Mouse (Mus musculus): ENCODE measurements around the gene Plin1. TPM values are rescaled to one million over a fixed set of nuclear protein-coding genes. Genes with fewer than 3 reads are reported as not detected.
A peak's percentile ranks its signal among the peaks of the same experiment; 100 is the strongest.

The Plin1 gene
- total and polyA plus RNA-seq, 2 experiments from 2014 or later = not detected

DNA sequence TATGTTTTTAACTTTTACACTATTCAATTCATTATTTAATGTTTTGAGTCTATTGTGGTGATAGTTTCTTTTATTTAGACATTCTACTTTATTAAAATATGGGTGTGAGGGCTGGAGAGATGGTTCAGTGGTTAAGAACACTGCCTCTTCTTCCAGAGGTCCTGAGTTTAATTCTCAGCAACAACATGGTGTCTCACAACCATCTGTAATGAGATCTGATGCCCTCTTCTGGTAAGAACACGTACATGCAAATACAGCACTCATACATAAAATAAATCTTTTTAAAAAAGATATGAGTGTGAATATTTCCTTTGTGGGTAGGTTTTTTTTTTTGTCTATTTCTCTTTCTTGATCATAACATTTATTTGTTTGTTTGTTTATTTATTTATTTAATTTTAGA is 33.3 kb upstream of the Plin1 start:
- H3K36me3 ChIP-seq (ENCODE audit: insufficient read depth) = no peaks in the 10 kb centered on the region
- WGBS = 40% methylated on average over 1 of the region's 1 CpGs
- no peak overlapping the region for H3K4me3 ChIP-seq (ENCODE audit: low read depth, low read length)
- no peak overlapping the region for H3K4me2 ChIP-seq (ENCODE audit: low read depth)
- no peak overlapping the region for H3K27ac ChIP-seq (ENCODE audit: low read depth, low read length)
- H3K9me3 ChIP-seq (ENCODE audit: low read length) = no peaks in the 10 kb centered on the region
- no peak overlapping the region for H3K9ac ChIP-seq
- no peak for ATAC-seq
- no peak for DNase-seq
- no peaks in the 10 kb centered on the region for H3K4me1 ChIP-seq (ENCODE audit: insufficient read depth)
- H3K27me3 ChIP-seq (ENCODE audit: insufficient read depth, low read length) = no peaks in the 10 kb centered on the region
- no peak for TF ChIP-seq CTCF (IDR thresholded peaks at IDR 0.05; ENCODE audit: low read depth)

- ATAC-seq (no peak), DNase-seq (no peak)
- WGBS = 83% methylated on average over 8 of the region's 8 CpGs
- H3K9ac ChIP-seq = no peak overlapping the region
- no peaks in the 10 kb centered on the region for H3K36me3 ChIP-seq (ENCODE audit: insufficient read depth)
- TF ChIP-seq CTCF (IDR thresholded peaks at IDR 0.05; ENCODE audit: low read depth) = no peak
- no peak overlapping the region for H3K4me3 ChIP-seq (ENCODE audit: low read depth, low read length)
- H3K27me3 ChIP-seq (ENCODE audit: insufficient read depth, low read length) = no peaks in the 10 kb centered on the region
- H3K27ac ChIP-seq (ENCODE audit: low read depth, low read length) = no peak overlapping the region
- H3K4me1 ChIP-seq (ENCODE audit: insufficient read depth) = no peaks in the 10 kb centered on the region
- H3K4me2 ChIP-seq (ENCODE audit: low read depth) = no peak overlapping the region
- no peaks in the 10 kb centered on the region for H3K9me3 ChIP-seq (ENCODE audit: low read length)
Observed at GRCm38 (mm10) chr7:79762106-79762505, 29.4 kb upstream of the Plin1 start.

GRCm38 (mm10) chr7:79761124-79761876 is 28.6 kb upstream of the Plin1 start:
- TF ChIP-seq CTCF (IDR thresholded peaks at IDR 0.05; ENCODE audit: low read depth) = no peak
- Histone ChIP-seq H3K27me3 (ENCODE audit: insufficient read depth, low read length) (no peaks in the 10 kb centered on the region), H3K4me1 (ENCODE audit: insufficient read depth) (no peaks in the 10 kb centered on the region), H3K36me3 (ENCODE audit: insufficient read depth) (no peaks in the 10 kb centered on the region), H3K9me3 (ENCODE audit: low read length) (no peaks in the 10 kb centered on the region), H3K9ac (no peak overlapping the region), H3K27ac (ENCODE audit: low read depth, low read length) (no peak overlapping the region), H3K4me2 (ENCODE audit: low read depth) (no peak overlapping the region), H3K4me3 (ENCODE audit: low read depth, low read length) (no peak overlapping the region)
- no peak for ATAC-seq
- WGBS = 72% methylated on average over 5 of the region's 5 CpGs
- no peak for DNase-seq

- no peak overlapping the region for H3K4me2 ChIP-seq (ENCODE audit: low read depth)
- H3K27ac ChIP-seq (ENCODE audit: low read depth, low read length) = no peak overlapping the region
- no peak overlapping the region for H3K9ac ChIP-seq
- H3K4me1 ChIP-seq (ENCODE audit: insufficient read depth) = no peaks in the 10 kb centered on the region
- no peaks in the 10 kb centered on the region for H3K27me3 ChIP-seq (ENCODE audit: insufficient read depth, low read length)
- no peak overlapping the region for H3K4me3 ChIP-seq (ENCODE audit: low read depth, low read length)
- no peak for TF ChIP-seq CTCF (IDR thresholded peaks at IDR 0.05; ENCODE audit: low read depth)
- ATAC-seq (no peak), DNase-seq (no peak)
- no peaks in the 10 kb centered on the region for H3K9me3 ChIP-seq (ENCODE audit: low read length)
- H3K36me3 ChIP-seq (ENCODE audit: insufficient read depth) = no peaks in the 10 kb centered on the region
Observed at GRCm38 (mm10) chr7:79759766-79760165, 27.1 kb upstream of the Plin1 start.

GRCm38 (mm10) chr7:79758176-79758575 is 25.5 kb upstream of the Plin1 start:
- H3K27me3 ChIP-seq (ENCODE audit: insufficient read depth, low read length) = no peaks in the 10 kb centered on the region
- DNase-seq = no peak
- H3K27ac ChIP-seq (ENCODE audit: low read depth, low read length) = no peak overlapping the region
- H3K4me1 ChIP-seq (ENCODE audit: insufficient read depth) = no peaks in the 10 kb centered on the region
- H3K9me3 ChIP-seq (ENCODE audit: low read length) = no peaks in the 10 kb centered on the region
- 80% methylated on average over 6 of the region's 6 CpGs for WGBS
- no peak overlapping the region for H3K4me3 ChIP-seq (ENCODE audit: low read depth, low read length)
- H3K36me3 ChIP-seq (ENCODE audit: insufficient read depth) = no peaks in the 10 kb centered on the region
- ATAC-seq = no peak
- no peak overlapping the region for H3K9ac ChIP-seq
- no peak for TF ChIP-seq CTCF (IDR thresholded peaks at IDR 0.05; ENCODE audit: low read depth)
- no peak overlapping the region for H3K4me2 ChIP-seq (ENCODE audit: low read depth)

GRCm38 (mm10) chr7:79756334-79756733 is 23.6 kb upstream of the Plin1 start:
- no peak overlapping the region for H3K4me2 ChIP-seq (ENCODE audit: low read depth)
- no peak overlapping the region for H3K9ac ChIP-seq
- no peaks in the 10 kb centered on the region for H3K4me1 ChIP-seq (ENCODE audit: insufficient read depth)
- H3K36me3 ChIP-seq (ENCODE audit: insufficient read depth) = no peaks in the 10 kb centered on the region
- H3K27me3 ChIP-seq (ENCODE audit: insufficient read depth, low read length) = no peaks in the 10 kb centered on the region
- ATAC-seq (no peak), DNase-seq (no peak)
- 43% methylated on average over 2 of the region's 2 CpGs for WGBS
- TF ChIP-seq CTCF (IDR thresholded peaks at IDR 0.05; ENCODE audit: low read depth) = 0 out of 2 replicates have a peak, but pooled peaks have one; percentile 18
- H3K27ac ChIP-seq (ENCODE audit: low read depth, low read length) = no peak overlapping the region
- H3K9me3 ChIP-seq (ENCODE audit: low read length) = no peaks in the 10 kb centered on the region
- no peak overlapping the region for H3K4me3 ChIP-seq (ENCODE audit: low read depth, low read length)

GRCm38 (mm10) chr7:79749511-79749910 is 16.8 kb upstream of the Plin1 start:
- no peak overlapping the region for H3K27ac ChIP-seq (ENCODE audit: low read depth, low read length)
- H3K36me3 ChIP-seq (ENCODE audit: insufficient read depth) = no peaks in the 10 kb centered on the region
- H3K9me3 ChIP-seq (ENCODE audit: low read length) = no peaks in the 10 kb centered on the region
- no peaks in the 10 kb centered on the region for H3K27me3 ChIP-seq (ENCODE audit: insufficient read depth, low read length)
- H3K4me2 ChIP-seq (ENCODE audit: low read depth) = no peak overlapping the region
- ATAC-seq (no peak), DNase-seq (no peak)
- no peak for TF ChIP-seq CTCF (IDR thresholded peaks at IDR 0.05; ENCODE audit: low read depth)
- 87% methylated on average over 6 of the region's 6 CpGs for WGBS
- no peaks in the 10 kb centered on the region for H3K4me1 ChIP-seq (ENCODE audit: insufficient read depth)
- H3K4me3 ChIP-seq (ENCODE audit: low read depth, low read length) = no peak overlapping the region
- no peak overlapping the region for H3K9ac ChIP-seq
